Mouse (Mus musculus) heart, postnatal 0 days (tissue): ENCODE measurements around the gene Myof.
A peak's percentile ranks its signal among the peaks of the same experiment; 100 is the strongest.

ENCODE experiments used
- CTCF ChIP-seq: IDR thresholded peaks from 2 replicates; pipeline ENCODE4 v1.5.1; 2016; ENCODE audit warnings: antibody characterized with exemption, control low read depth, low read depth
- EP300 ChIP-seq: IDR thresholded peaks from 2 replicates; pipeline ENCODE4 v1.6.1; 2016; ENCODE audit warnings: antibody characterized with exemption, low read depth

DNA sequence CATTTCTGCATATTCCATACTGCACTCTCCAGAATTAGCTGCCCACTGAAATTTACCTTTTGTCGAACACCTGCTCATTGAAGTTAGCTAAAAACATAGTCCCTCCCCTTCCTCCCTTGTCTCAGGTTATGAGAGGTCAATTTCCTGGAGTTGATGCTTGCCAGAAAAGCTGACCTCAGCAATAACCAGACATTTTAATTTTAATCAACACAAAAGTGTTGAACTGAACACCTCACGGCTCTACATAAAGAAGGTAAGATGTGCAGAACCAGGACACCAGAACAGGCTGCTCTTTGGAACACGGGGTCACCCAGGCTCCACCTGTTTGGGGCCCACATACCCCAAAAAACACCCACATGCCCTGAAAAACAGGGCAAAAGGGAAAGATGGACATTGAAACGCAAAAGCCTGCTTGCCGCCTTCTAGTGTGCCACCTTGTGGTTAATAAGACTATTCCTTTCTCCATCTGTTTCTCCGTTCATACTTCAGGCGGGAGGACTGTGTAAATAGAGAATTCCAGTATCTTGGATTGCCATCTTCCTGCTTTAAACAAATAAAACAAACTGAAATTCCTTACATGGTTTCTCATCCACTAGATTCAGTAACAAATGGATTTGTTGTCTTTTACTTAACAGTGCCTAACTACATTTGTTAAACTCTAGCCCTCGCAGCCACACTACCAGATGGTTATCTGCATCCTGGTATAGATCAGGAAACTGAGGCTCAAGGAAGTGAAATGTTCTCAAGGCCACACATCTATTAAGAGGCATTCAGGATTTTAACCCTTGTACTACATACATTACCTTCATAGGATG, 10.1 kb upstream of the Myof start:
- TF ChIP-seq CTCF (peak; percentile 73), EP300 (no peak)
